In genomic region chr2:76269494-76269893, GRCm38 (mm10) we compare ENCODE assay signal across 17 mouse cellular contexts.
"Had no signal": no experiment of that assay in that cellular context is flagged by ENCODE, and none has a peak within 500 bp of the region (broad histone marks: within the 10 kb centered on the region; RNA-seq: fewer than 3 reads in every experiment).

No protein-coding gene starts in this region.

- H3K4me1 ChIP-seq: lung, embryonic 15.5 days; megakaryocyte, embryonic 14.5 days; midbrain, embryonic 13.5 days; midbrain, embryonic 15.5 days; neural tube, embryonic 12.5 days; stomach, embryonic 15.5 days had no signal

- H3K9ac ChIP-seq: lung, embryonic 15.5 days; midbrain, embryonic 13.5 days; midbrain, embryonic 15.5 days; neural tube, embryonic 12.5 days; stomach, embryonic 15.5 days had no signal

- H3K9me3 ChIP-seq: lung, embryonic 15.5 days; midbrain, embryonic 13.5 days; midbrain, embryonic 15.5 days; neural tube, embryonic 12.5 days; stomach, embryonic 15.5 days had no signal

- H3K27me3 ChIP-seq: lung, embryonic 15.5 days; megakaryocyte, embryonic 14.5 days; midbrain, embryonic 13.5 days; midbrain, embryonic 15.5 days; neural tube, embryonic 12.5 days; stomach, embryonic 15.5 days had no signal

- ATAC-seq: lung, postnatal 0 days; midbrain, embryonic 13.5 days had no signal

- DNase-seq: lung, adult 2 months; lung, postnatal 14 days; lung, postnatal 36 days; right cerebral cortex, postnatal 14 days; thymus, adult 2 months; thymus, postnatal 25 days; thymus, postnatal 4 days had no signal

- H3K4me3 ChIP-seq: lung, embryonic 15.5 days; megakaryocyte, embryonic 14.5 days; midbrain, embryonic 13.5 days; midbrain, embryonic 15.5 days; neural tube, embryonic 12.5 days; stomach, embryonic 15.5 days had no signal

- H3K36me3 ChIP-seq: lung, embryonic 15.5 days; midbrain, embryonic 13.5 days; midbrain, embryonic 15.5 days; neural tube, embryonic 12.5 days; stomach, embryonic 15.5 days had no signal

- H3K27ac ChIP-seq: lung, embryonic 15.5 days; macrophage; midbrain, embryonic 13.5 days; midbrain, embryonic 15.5 days; neural tube, embryonic 12.5 days; stomach, embryonic 15.5 days; stomach, postnatal 0 days had no signal

- H3K4me2 ChIP-seq: lung, embryonic 15.5 days; midbrain, embryonic 11.5 days; midbrain, embryonic 13.5 days; midbrain, embryonic 15.5 days; neural tube, embryonic 12.5 days; stomach, embryonic 15.5 days had no signal
